Mouse (Mus musculus) liver, postnatal 0 days (tissue): ENCODE data around the gene Ncaph2. TPM values are rescaled to one million over a fixed set of nuclear protein-coding genes. Genes with fewer than 3 reads are reported as not detected.
A peak's percentile ranks its signal among the peaks of the same experiment; 100 is the strongest.

ENCODE experiments used
- ATAC-seq: fragments of 200-750 bp; cut with Nextera tagmentation; 2 replicates; pipeline ENCODE4 v1.8.0; 2017; ENCODE audit warnings: mild to moderate bottlenecking, moderate library complexity
- DNase-seq: peaks from one replicate; pipeline ENCODE4 v3.0.0-alpha.2; 2016
- H3K27ac ChIP-seq: fragments of 300-500 bp; sonication (generic); 2 replicates; pipeline ENCODE4 v1.5.1; 2014; ENCODE audit warnings: antibody characterized with exemption, moderate library complexity, mild to moderate bottlenecking, low read depth
- H3K27me3 ChIP-seq: fragments of 300-500 bp; sonication (generic); 2 replicates; pipeline ENCODE4 v1.6.1; 2014; ENCODE audit warnings: low read length, control low read depth, mixed read lengths; ENCODE audit not compliant: insufficient read depth
- H3K36me3 ChIP-seq: fragments of 300-500 bp; sonication (generic); replicated peaks from 2 replicates; pipeline ENCODE4 v1.6.1; 2014; ENCODE audit warnings: mild to moderate bottlenecking, control low read depth, low read length, moderate library complexity, mixed read lengths; ENCODE audit not compliant: insufficient read depth
- H3K4me1 ChIP-seq: fragments of 300-500 bp; sonication (generic); 2 replicates; pipeline ENCODE4 v1.6.1; 2014; ENCODE audit warnings: antibody characterized with exemption, mild to moderate bottlenecking, control low read depth; ENCODE audit not compliant: insufficient read depth
- H3K4me2 ChIP-seq: fragments of 300-500 bp; sonication (generic); 2 replicates; pipeline ENCODE4 v1.6.1; 2014; ENCODE audit warnings: low read depth, mild to moderate bottlenecking, low read length, moderate library complexity, mixed read lengths
- H3K4me3 ChIP-seq: fragments of 300-500 bp; sonication (generic); 2 replicates; pipeline ENCODE4 v1.5.1; 2014; ENCODE audit warnings: low read depth, low read length
- H3K9ac ChIP-seq: fragments of 300-500 bp; sonication (generic); replicated peaks from 2 replicates; pipeline ENCODE4 v1.6.1; 2014; ENCODE audit warnings: mild to moderate bottlenecking, moderate library complexity
- H3K9me3 ChIP-seq: fragments of 300-500 bp; sonication (generic); 2 replicates; pipeline ENCODE4 v1.6.1; 2016; ENCODE audit warnings: mild to moderate bottlenecking, control low read depth, low read length, mixed read lengths
- CTCF ChIP-seq: sonication (generic); IDR thresholded peaks from 2 replicates; pipeline ENCODE4 v1.5.1; 2016; ENCODE audit warnings: antibody characterized with exemption, low read depth
- EP300 ChIP-seq: IDR thresholded peaks from 2 replicates; pipeline ENCODE4 v1.6.1; 2016; ENCODE audit warnings: antibody characterized with exemption, low read depth, mild to moderate bottlenecking
- WGBS: fragments of 180-500 bp; shearing (Covaris S2); extraction: QIAGEN DNeasy Blood & Tissue Kit; methylation state at CpG from one replicate; pipeline ENCODE4 v1.1.7; 2014; ENCODE audit not compliant: insufficient replicate concordance; 5-methylcytosine and 5-hydroxymethylcytosine counted together
- polyA plus RNA-seq: library from polyadenylated mRNA; unstranded; fragments of >200 nt; fragmentation: Nextera tagmentation; extraction: Ambion mirVana; gene quantifications from 2 replicates; pipeline ENCODE4 v1.2.1, GENCODE M21; 2015

The Ncaph2 gene
- polyA plus RNA-seq, 1 experiment from 2014 or later, result 59.8 TPM

DNA sequence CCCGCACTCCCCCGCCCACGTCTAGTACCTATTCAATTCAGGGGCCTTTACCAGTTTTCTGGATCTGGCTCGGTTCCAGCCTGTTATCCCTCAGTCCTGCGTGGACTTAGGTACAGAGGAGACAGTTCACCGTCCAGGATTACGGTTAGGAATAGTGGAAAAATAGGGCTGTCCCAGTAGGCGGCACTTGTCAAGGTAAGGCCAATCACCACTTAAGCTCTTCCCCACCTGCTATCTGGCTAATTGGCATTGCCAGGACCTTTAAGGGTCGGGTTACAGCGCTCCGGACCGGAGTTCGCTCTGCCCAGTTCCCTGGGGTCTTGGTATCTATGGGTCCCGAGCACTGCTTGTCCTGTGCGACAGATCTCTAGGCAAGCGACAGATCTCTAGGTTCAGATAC is 21.4 kb downstream of the Ncaph2 start, which contains the start of gene Tymp:
TSS of gene Tymp (minus strand) at position 83 of the 400 bp plus-strand sequence.
- Histone ChIP-seq H3K9ac (peak within 1 kb of the TSS; percentile 16; the same call in 1 of the 2 replicates), H3K4me2 (peak within 1 kb of the TSS; percentile 29), H3K27ac (peak within 1 kb of the TSS; percentile 7; the same call in 1 of the 2 replicates), H3K4me1 (peaks cover 33% of the 10 kb centered on the region), H3K4me3 (no peak within 1 kb of the TSS), H3K9me3 (no peaks in the 10 kb centered on the region), H3K36me3 (peaks cover 7% of the 10 kb centered on the region), H3K27me3 (peaks cover 27% of the 10 kb centered on the region)
- 48% methylated on average over 16 of the region's 16 CpGs for whole genome bisulfite sequencing
- ATAC-seq, result no peak
- TF ChIP-seq EP300 (no peak), CTCF (no peak)
- no peak for DNase-seq

DNA sequence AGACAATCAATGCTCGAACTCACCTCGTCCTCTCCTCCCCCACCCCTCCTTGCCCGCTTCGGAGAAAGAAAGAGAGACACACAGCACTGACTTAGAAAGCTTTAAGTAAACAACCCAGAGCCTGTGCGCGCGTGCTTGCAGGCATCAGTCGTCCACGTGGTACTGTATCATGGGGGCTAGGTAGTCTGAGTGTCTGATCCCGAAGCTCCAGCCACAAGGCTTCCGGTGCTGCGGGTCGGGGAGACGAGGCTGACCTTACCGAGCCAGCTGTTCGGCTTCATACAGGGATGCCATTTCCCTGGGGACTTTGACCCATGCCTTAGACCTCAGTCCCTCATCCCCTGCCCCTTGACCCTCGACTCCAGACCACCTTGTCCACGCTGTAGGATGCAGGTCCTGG is 21.8 kb downstream of the Ncaph2 start:
- peaks cover 27% of the 10 kb centered on the region for H3K27me3 ChIP-seq
- peaks cover 3% of the 10 kb centered on the region for H3K36me3 ChIP-seq
- no peak overlapping the region for H3K4me3 ChIP-seq
- H3K4me1 ChIP-seq, result peaks cover 33% of the 10 kb centered on the region
- no peak for ATAC-seq
- peak overlapping the region; percentile 16; the same call in 1 of the 2 replicates for H3K9ac ChIP-seq
- H3K4me2 ChIP-seq, result peak overlapping the region; percentile 29
- TF ChIP-seq EP300, result no peak
- no peak for TF ChIP-seq CTCF
- DNase-seq, result no peak
- 15% methylated on average over 18 of the region's 18 CpGs for WGBS
- H3K9me3 ChIP-seq, result no peaks in the 10 kb centered on the region
- no peak overlapping the region for H3K27ac ChIP-seq

DNA sequence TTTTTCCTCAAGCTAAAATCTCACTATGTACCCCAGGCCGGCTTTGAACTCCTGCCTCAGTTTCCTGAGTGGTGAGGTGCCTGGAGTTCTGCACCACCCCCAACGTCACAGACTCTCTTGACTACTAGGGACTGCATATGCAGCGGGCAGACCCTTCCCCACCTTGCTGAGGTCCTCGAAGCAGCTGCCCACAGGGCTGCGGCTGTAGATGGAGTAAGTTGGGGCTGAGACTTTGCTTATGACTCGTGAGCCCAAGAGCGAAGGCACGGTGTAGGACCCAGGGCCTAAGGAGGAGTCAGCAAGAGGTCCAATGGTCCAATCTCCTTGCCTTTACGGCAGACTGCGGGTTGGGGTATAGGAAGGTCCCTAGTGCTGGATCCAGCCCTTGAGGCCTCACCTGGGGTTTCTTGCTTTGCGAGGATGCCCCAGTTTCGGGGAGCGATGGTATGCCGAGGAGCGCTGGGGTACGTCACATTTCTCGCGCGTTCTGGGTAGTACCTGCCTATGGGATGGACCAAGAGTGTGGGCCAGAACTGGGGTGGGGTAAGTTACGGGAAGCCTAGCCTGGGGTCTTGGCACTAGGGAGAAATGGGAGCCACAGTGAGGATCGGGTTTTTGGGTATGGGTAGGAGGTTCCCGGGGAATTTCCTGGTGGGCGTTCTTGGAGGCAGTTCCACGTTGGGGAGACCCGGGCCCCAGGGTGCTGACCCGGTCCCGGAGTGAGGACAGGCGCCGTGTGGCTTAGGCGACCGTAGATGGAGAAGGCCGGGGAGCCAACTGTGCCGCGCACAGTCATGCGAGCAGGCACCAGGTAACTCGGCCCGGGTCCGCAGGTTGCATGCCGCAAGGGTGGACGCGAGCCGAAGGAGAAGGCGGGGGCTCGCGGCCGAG is 22.7 kb downstream of the Ncaph2 start:
- H3K27ac ChIP-seq, result no peak overlapping the region
- peak overlapping the region; percentile 74 for H3K4me2 ChIP-seq

DNA sequence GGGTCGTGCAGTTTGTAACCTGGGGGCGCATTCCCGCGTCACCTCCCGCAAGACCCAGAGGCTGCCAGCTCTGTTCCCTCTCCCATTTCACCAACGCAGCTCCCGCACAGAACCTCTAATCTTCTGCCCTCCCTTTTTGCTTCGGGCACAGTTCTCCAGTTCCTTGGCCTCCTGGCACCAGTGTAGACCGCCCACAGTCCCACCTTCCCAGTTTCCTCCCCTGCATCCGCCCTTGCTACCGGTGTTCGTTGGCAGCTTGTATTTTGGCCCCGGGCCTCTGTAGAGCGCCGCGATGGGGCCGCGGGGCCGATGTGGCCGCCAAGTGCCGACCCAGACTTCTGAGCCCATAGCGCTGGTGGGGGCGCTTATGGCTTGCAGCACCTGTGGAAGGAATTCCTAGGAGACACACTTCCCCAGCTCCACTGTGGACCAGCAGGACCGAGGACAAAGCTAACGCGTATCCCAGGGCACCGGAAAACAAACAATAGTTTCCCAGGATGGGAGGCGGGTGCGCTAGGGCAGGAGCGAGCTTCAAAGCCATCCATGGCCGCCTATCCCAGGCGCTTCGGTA is 23.4 kb downstream of the Ncaph2 start, which contains the start of gene Odf3b:
TSS of gene Odf3b (minus strand) at position 452 of the 571 bp plus-strand sequence.
- Histone ChIP-seq H3K9me3 (no peaks in the 10 kb centered on the region), H3K27me3 (peaks cover 27% of the 10 kb centered on the region), H3K4me1 (peaks cover 25% of the 10 kb centered on the region), H3K4me3 (peak within 1 kb of the TSS; percentile 36), H3K4me2 (peak within 1 kb of the TSS; percentile 74), H3K27ac (peak within 1 kb of the TSS; percentile 22; the same call in 1 of the 2 replicates), H3K36me3 (no peaks in the 10 kb centered on the region), H3K9ac (peak within 1 kb of the TSS; percentile 13)
- TF ChIP-seq EP300, result no peak
- TF ChIP-seq CTCF, result 0 out of 2 replicates have a peak, but pooled peaks have one; percentile 2
- WGBS, result 2% methylated on average over 33 of the region's 33 CpGs
- peak; percentile 11; the same call in 1 of the 2 replicates for ATAC-seq
- DNase-seq, result peak; percentile 36

More for the DNA sequence above, 22.7 kb downstream of the Ncaph2 start:
- ATAC-seq, result no peak
- H3K36me3 ChIP-seq, result no peaks in the 10 kb centered on the region
- H3K4me1 ChIP-seq, result peaks cover 26% of the 10 kb centered on the region
- H3K9ac ChIP-seq, result peak overlapping the region; percentile 13
- peaks cover 27% of the 10 kb centered on the region for H3K27me3 ChIP-seq
- H3K4me3 ChIP-seq, result peak overlapping the region; percentile 36
- no peaks in the 10 kb centered on the region for H3K9me3 ChIP-seq
- DNase-seq, result no peak
- TF ChIP-seq CTCF (no peak), EP300 (no peak)
- 19% methylated on average over 46 of the region's 46 CpGs for WGBS

DNA sequence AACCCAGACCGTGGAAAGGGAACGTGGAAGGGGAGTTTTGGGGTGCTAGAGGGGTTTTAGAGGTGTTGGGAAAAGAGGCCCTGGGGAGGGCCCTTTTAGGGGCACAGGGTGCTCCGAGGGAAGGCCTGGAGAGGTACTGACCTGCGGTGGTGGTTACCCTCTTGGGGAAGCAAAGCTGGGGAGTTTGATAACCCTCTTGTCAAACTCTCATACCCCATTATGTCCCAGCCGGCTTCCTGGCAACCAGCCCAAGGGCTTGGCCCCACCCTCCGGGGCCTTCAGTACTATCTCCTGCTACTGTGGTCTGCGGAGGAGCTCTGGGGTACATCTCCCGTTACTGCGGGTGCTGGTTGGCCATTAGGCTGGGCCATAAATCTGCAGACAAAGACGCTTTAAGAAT is 23.9 kb downstream of the Ncaph2 start:
- H3K9ac ChIP-seq, result peak overlapping the region; percentile 13; the same call in 1 of the 2 replicates
- H3K9me3 ChIP-seq, result no peaks in the 10 kb centered on the region
- no peaks in the 10 kb centered on the region for H3K36me3 ChIP-seq
- ATAC-seq (peak; percentile 31), DNase-seq (peak; percentile 69)
- 7% methylated on average over 10 of the region's 10 CpGs for WGBS
- H3K27me3 ChIP-seq, result peaks cover 27% of the 10 kb centered on the region
- TF ChIP-seq EP300, result no peak
- TF ChIP-seq CTCF, result no peak
- H3K4me3 ChIP-seq, result peak overlapping the region; percentile 36
- peaks cover 22% of the 10 kb centered on the region for H3K4me1 ChIP-seq
- H3K4me2 ChIP-seq, result peak overlapping the region; percentile 74
- peak overlapping the region; percentile 22; the same call in 1 of the 2 replicates for H3K27ac ChIP-seq

DNA sequence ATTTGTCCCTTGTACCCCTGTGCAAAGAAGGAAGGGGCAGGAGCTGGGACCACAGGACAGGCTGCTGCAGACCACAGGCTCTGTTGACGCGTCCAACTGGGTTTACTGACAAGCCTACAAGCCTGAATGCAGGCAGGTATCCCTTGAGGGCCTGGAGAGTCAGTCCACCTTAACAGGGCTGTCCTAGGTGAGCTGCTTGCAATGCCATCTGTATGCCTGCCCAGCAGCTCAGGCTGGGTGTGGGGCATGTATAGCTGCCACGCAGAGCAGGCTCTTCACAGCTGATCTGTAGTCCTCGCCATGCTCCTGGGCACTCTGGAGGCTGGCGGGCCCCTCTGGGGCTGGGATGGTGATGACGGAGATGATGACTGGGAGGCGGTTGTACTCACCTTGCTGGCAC is 29.1 kb downstream of the Ncaph2 start, which contains the start of gene Klhdc7b:
TSS of gene Klhdc7b (plus strand) at position 301 of the 400 bp plus-strand sequence.
- 83% methylated on average over 7 of the region's 7 CpGs for WGBS
- DNase-seq (no peak), ATAC-seq (no peak)
- no peaks in the 10 kb centered on the region for H3K36me3 ChIP-seq
- H3K4me1 ChIP-seq, result peaks cover 1% of the 10 kb centered on the region; the same call in 1 of the 2 replicates
- no peak within 1 kb of the TSS for H3K27ac ChIP-seq
- TF ChIP-seq CTCF (no peak), EP300 (no peak)
- no peak within 1 kb of the TSS for H3K4me2 ChIP-seq
- H3K27me3 ChIP-seq, result no peaks in the 10 kb centered on the region
- H3K9me3 ChIP-seq, result no peaks in the 10 kb centered on the region
- H3K9ac ChIP-seq, result no peak within 1 kb of the TSS
- H3K4me3 ChIP-seq, result no peak within 1 kb of the TSS
